ENCODE assay signal across 19 mouse cellular contexts in genomic region chr3:83053126-83053525, GRCm38 (mm10). TPM values are rescaled to one million over a fixed set of nuclear protein-coding genes. Genes with fewer than 3 reads are reported as not detected.
DNase-seq lines count a peak whose midpoint lies in the region; ATAC-seq and TF ChIP-seq lines count a peak whose summit lies in the region.
"Had no signal": no experiment of that assay in that cellular context is flagged by ENCODE, and none has a peak within 500 bp of the region (broad histone marks: within the 10 kb centered on the region; RNA-seq: fewer than 3 reads in every experiment).

No protein-coding gene starts in this region.

- peaks cover 25% of the 10 kb centered on the region for H3K4me1 ChIP-seq in liver, adult 2 months (ENCODE audit: control insufficient read depth, insufficient read depth, low read length)
- H3K4me1 ChIP-seq in liver, embryonic 11.5 days (replicated peaks; ENCODE audit: control insufficient read depth, insufficient read depth, low read length), result peaks cover 7% of the 10 kb centered on the region
- peaks cover 36% of the 10 kb centered on the region for H3K4me1 ChIP-seq in liver, embryonic 15.5 days (replicated peaks)
- H3K4me1 ChIP-seq in hindbrain, embryonic 11.5 days (replicated peaks; ENCODE audit: control insufficient read depth, insufficient read depth, low read length), result 0 out of 2 replicates have a peak, but pooled peaks cover 2% of the 10 kb centered on the region

- peak overlapping the region; percentile 31; the same call in 1 of the 2 replicates for H3K4me3 ChIP-seq in liver, adult 2 months (ENCODE audit: insufficient read depth, low read depth, low read length)
- H3K4me3 ChIP-seq in liver, embryonic 11.5 days (ENCODE audit: low read depth, low read length), result no peak overlapping the region
- H3K4me3 ChIP-seq in liver, embryonic 15.5 days (replicated peaks), result no peak overlapping the region
- H3K4me3 ChIP-seq in hindbrain, embryonic 11.5 days (ENCODE audit: low read depth, low read length), result no peak overlapping the region
- H3K4me3 ChIP-seq: embryonic facial prominence, embryonic 12.5 days; forebrain, embryonic 13.5 days; hindbrain, embryonic 13.5 days had no signal

- TF ChIP-seq POLR2A in liver, adult 2 months (IDR thresholded peaks at IDR 0.05; ENCODE audit: extremely low read depth, insufficient read depth, low read length), result no peak

- H3K79me2 ChIP-seq in liver, adult 2 months (ENCODE audit: control insufficient read depth, insufficient read depth, low read length), result peaks cover 8% of the 10 kb centered on the region; the same call in 1 of the 2 replicates

- H3K4me2 ChIP-seq in liver, embryonic 11.5 days, result no peak overlapping the region
- H3K4me2 ChIP-seq in liver, embryonic 15.5 days, result no peak overlapping the region
- H3K4me2 ChIP-seq in hindbrain, embryonic 11.5 days (replicated peaks; ENCODE audit: low read depth, low read length), result no peak overlapping the region
- H3K4me2 ChIP-seq: embryonic facial prominence, embryonic 12.5 days; forebrain, embryonic 13.5 days; hindbrain, embryonic 13.5 days had no signal

- no peaks in the 10 kb centered on the region for H3K27me3 ChIP-seq in liver, adult 2 months (ENCODE audit: control insufficient read depth, insufficient read depth, low read length)
- H3K27me3 ChIP-seq in liver, embryonic 11.5 days (replicated peaks; ENCODE audit: control insufficient read depth, insufficient read depth, low read length), result no peaks in the 10 kb centered on the region
- H3K27me3 ChIP-seq in liver, embryonic 15.5 days, result no peaks in the 10 kb centered on the region
- H3K27me3 ChIP-seq in hindbrain, embryonic 11.5 days (ENCODE audit: control insufficient read depth, insufficient read depth, low read length), result no peaks in the 10 kb centered on the region
- H3K27me3 ChIP-seq: embryonic facial prominence, embryonic 12.5 days; forebrain, embryonic 13.5 days; hindbrain, embryonic 13.5 days had no signal

- peak overlapping the region; percentile 98 for H3K27ac ChIP-seq in liver, adult 2 months (replicated peaks; ENCODE audit: insufficient read depth, low read depth, low read length)
- no peak overlapping the region for H3K27ac ChIP-seq in liver, embryonic 11.5 days (ENCODE audit: low read depth, low read length)
- peak overlapping the region; percentile 51 for H3K27ac ChIP-seq in liver, embryonic 15.5 days (replicated peaks)
- H3K27ac ChIP-seq in hindbrain, embryonic 11.5 days (ENCODE audit: low read depth, low read length), result no peak overlapping the region
- H3K27ac ChIP-seq: embryonic facial prominence, embryonic 12.5 days; forebrain, embryonic 13.5 days; hindbrain, embryonic 13.5 days; hindbrain, postnatal 0 days had no signal

- ATAC-seq in liver, embryonic 11.5 days (replicated peaks; ENCODE audit: low FRiP score), result no peak
- ATAC-seq in liver, embryonic 15.5 days (ENCODE audit: insufficient read depth), result no peak
- ATAC-seq in hindbrain, embryonic 11.5 days (ENCODE audit: low FRiP score), result no peak
- ATAC-seq: CD4-positive, CD25-positive, alpha-beta regulatory T cell, adult 4 months; forebrain, embryonic 13.5 days; forebrain, postnatal 0 days; hindbrain, postnatal 0 days had no signal

- no peaks in the 10 kb centered on the region for H3K9me3 ChIP-seq in liver, embryonic 11.5 days (ENCODE audit: control insufficient read depth, low read length)
- no peaks in the 10 kb centered on the region for H3K9me3 ChIP-seq in liver, embryonic 15.5 days (replicated peaks)
- no peaks in the 10 kb centered on the region for H3K9me3 ChIP-seq in hindbrain, embryonic 11.5 days (ENCODE audit: control insufficient read depth, low read length)
- H3K9me3 ChIP-seq: embryonic facial prominence, embryonic 12.5 days; forebrain, embryonic 13.5 days; hindbrain, embryonic 13.5 days had no signal

- TF ChIP-seq CTCF in liver, adult 2 months (IDR thresholded peaks at IDR 0.05; ENCODE audit: low read depth, low read length), result no peak

- peaks cover 9% of the 10 kb centered on the region for H3K36me3 ChIP-seq in liver, adult 2 months (ENCODE audit: control insufficient read depth, insufficient read depth, low read length)
- H3K36me3 ChIP-seq in liver, embryonic 11.5 days (ENCODE audit: control insufficient read depth, insufficient read depth, low read length), result peaks cover 2% of the 10 kb centered on the region; the same call in 1 of the 2 replicates
- H3K36me3 ChIP-seq in liver, embryonic 15.5 days (replicated peaks), result peaks cover 13% of the 10 kb centered on the region
- no peaks in the 10 kb centered on the region for H3K36me3 ChIP-seq in hindbrain, embryonic 11.5 days (ENCODE audit: control insufficient read depth, insufficient read depth, low read length)

- H3K9ac ChIP-seq in liver, adult 2 months (ENCODE audit: low read depth, low read length), result peak overlapping the region; percentile 51
- no peak overlapping the region for H3K9ac ChIP-seq in liver, embryonic 11.5 days (ENCODE audit: low read depth, low read length)
- H3K9ac ChIP-seq in liver, embryonic 15.5 days, result no peak overlapping the region
- H3K9ac ChIP-seq in hindbrain, embryonic 11.5 days (ENCODE audit: low read depth, low read length), result no peak overlapping the region
- H3K9ac ChIP-seq: embryonic facial prominence, embryonic 12.5 days; forebrain, embryonic 13.5 days; forebrain, postnatal 0 days; hindbrain, embryonic 13.5 days had no signal

- peak; percentile 11 for DNase-seq in cerebellum, adult 9-10 months
- DNase-seq in cerebellum, postnatal 36 days, result no peak
- DNase-seq in liver, adult 2 months (ENCODE audit: extremely low read depth, low read depth, low spot score), result peak; percentile 65
- DNase-seq in liver, embryonic 11.5 days (ENCODE audit: low spot score), result no peak
- DNase-seq in hindbrain, embryonic 11.5 days (ENCODE audit: low spot score), result no peak
- no peak for DNase-seq in adrenal gland, adult 8-10 months
- DNase-seq: gastrocnemius, postnatal 25 days had no signal

- 31% methylated on average over 7 of the region's 7 CpGs for WGBS in liver, adult 2 months
- 70% methylated on average over 7 of the region's 7 CpGs for WGBS in liver, embryonic 11.5 days
- WGBS in liver, embryonic 15.5 days (ENCODE audit: insufficient replicate concordance), result 60% methylated on average over 7 of the region's 7 CpGs
- WGBS in hindbrain, embryonic 11.5 days, result 84% methylated on average over 7 of the region's 7 CpGs

RNA-seq across cellular contexts. Expression of gene Plrg1, which starts 2.2 kb away (rescaled TPM):
- total RNA-seq in liver, adult 2 months (2014; rRNA removed), result 34.1 and 35.1 TPM in 2 replicates
- polyA plus RNA-seq in liver, adult 2 months (2012; rRNA removed), result 20.7 and 21.8 TPM in 2 replicates
- 92.7 and 103 TPM in 2 replicates for polyA plus RNA-seq in liver, embryonic 11.5 days (2014; fragmentation: Nextera tagmentation; extraction: Ambion mirVana)
- polyA plus RNA-seq in liver, embryonic 15.5 days (2015; fragmentation: Nextera tagmentation; extraction: Ambion mirVana), result 41.9 and 46.0 TPM in 2 replicates
- 133 and 146 TPM in 2 replicates for polyA plus RNA-seq in hindbrain, embryonic 11.5 days (2014; fragmentation: Nextera tagmentation; extraction: Ambion mirVana)
- 10 to 100 TPM; 46.5 to 54.5 (median 49.4) TPM for total RNA-seq in adrenal gland, adult 8-10 months (2022)

RNA-seq across cellular contexts. Expression of gene Fgb, which starts 3.5 kb away (rescaled TPM):
- 2,420 and 2,798 TPM in 2 replicates for total RNA-seq in liver, adult 2 months (2014; rRNA removed)
- 918 and 923 TPM in 2 replicates for polyA plus RNA-seq in liver, adult 2 months (2012; rRNA removed)
- polyA plus RNA-seq in liver, embryonic 11.5 days (2014; fragmentation: Nextera tagmentation; extraction: Ambion mirVana), result 176 and 188 TPM in 2 replicates
- polyA plus RNA-seq in liver, embryonic 15.5 days (2015; fragmentation: Nextera tagmentation; extraction: Ambion mirVana), result 533 and 675 TPM in 2 replicates
- polyA plus RNA-seq in hindbrain, embryonic 11.5 days (2014; fragmentation: Nextera tagmentation; extraction: Ambion mirVana), result 0.11 TPM in 1 of 2 replicates, not detected in the other
- total RNA-seq in adrenal gland, adult 8-10 months (2022), result under 1 TPM in 3 of 4 experiments, not detected in 1; 0.10 to 0.46 (median 0.26) TPM
- total RNA-seq: common myeloid progenitor, adult 5-6 weeks; forebrain, postnatal 0 days; gastrocnemius, postnatal 25 days; granulocyte monocyte progenitor cell, adult 5-6 weeks; hindbrain, postnatal 0 days; MEL had no signal
- polyA plus RNA-seq: CD4-positive, CD25-positive, alpha-beta regulatory T cell, adult 4 months; forebrain, embryonic 13.5 days; forebrain, postnatal 0 days; hindbrain, embryonic 13.5 days; hindbrain, postnatal 0 days had no signal

RNA-seq across cellular contexts. Expression of gene Fga, which starts 27.2 kb away (rescaled TPM):
- 3,320 and 3,369 TPM in 2 replicates for total RNA-seq in liver, adult 2 months (2014; rRNA removed)
- polyA plus RNA-seq in liver, adult 2 months (2012; rRNA removed), result 877 and 984 TPM in 2 replicates
- 161 and 182 TPM in 2 replicates for polyA plus RNA-seq in liver, embryonic 11.5 days (2014; fragmentation: Nextera tagmentation; extraction: Ambion mirVana)
- 921 and 1,132 TPM in 2 replicates for polyA plus RNA-seq in liver, embryonic 15.5 days (2015; fragmentation: Nextera tagmentation; extraction: Ambion mirVana)
- polyA plus RNA-seq in hindbrain, embryonic 11.5 days (2014; fragmentation: Nextera tagmentation; extraction: Ambion mirVana), result 0.14 TPM in 1 of 2 replicates, not detected in the other
- 1 to 10 TPM in 1 of 4 experiments, under 1 TPM in 1, not detected in 2; 0.93 to 1.6 TPM for total RNA-seq in adrenal gland, adult 8-10 months (2022)
- total RNA-seq: common myeloid progenitor, adult 5-6 weeks; forebrain, postnatal 0 days; gastrocnemius, postnatal 25 days; granulocyte monocyte progenitor cell, adult 5-6 weeks; hindbrain, postnatal 0 days; MEL had no signal
- polyA plus RNA-seq: CD4-positive, CD25-positive, alpha-beta regulatory T cell, adult 4 months; forebrain, embryonic 13.5 days; heart, embryonic 14.5 days; hindbrain, embryonic 13.5 days; hindbrain, postnatal 0 days had no signal

RNA-seq across cellular contexts. Expression of gene Fgg, which starts 45.6 kb away (rescaled TPM):
- total RNA-seq in liver, adult 2 months (2014; rRNA removed), result 3,843 and 4,358 TPM in 2 replicates
- 2,564 and 2,816 TPM in 2 replicates for polyA plus RNA-seq in liver, adult 2 months (2012; rRNA removed)
- polyA plus RNA-seq in liver, embryonic 11.5 days (2014; fragmentation: Nextera tagmentation; extraction: Ambion mirVana), result 178 and 182 TPM in 2 replicates
- polyA plus RNA-seq in liver, embryonic 15.5 days (2015; fragmentation: Nextera tagmentation; extraction: Ambion mirVana), result 827 and 988 TPM in 2 replicates
- polyA plus RNA-seq in hindbrain, embryonic 11.5 days (2014; fragmentation: Nextera tagmentation; extraction: Ambion mirVana), result not detected in 2 replicates
- total RNA-seq in adrenal gland, adult 8-10 months (2022), result 1 to 10 TPM in 1 of 4 experiments, under 1 TPM in 2, not detected in 1; 0.21 to 1.2 (median 0.67) TPM
- total RNA-seq: common myeloid progenitor, adult 5-6 weeks; gastrocnemius, postnatal 25 days; granulocyte monocyte progenitor cell, adult 5-6 weeks; heart, postnatal 10 days; hindbrain, postnatal 0 days; MEL had no signal
- polyA plus RNA-seq: CD4-positive, CD25-positive, alpha-beta regulatory T cell, adult 4 months; forebrain, embryonic 13.5 days; forebrain, postnatal 0 days; heart, embryonic 14.5 days; hindbrain, embryonic 13.5 days had no signal

Comparison
In these comparisons a context has a peak if more than half of its experiments do, and no peak if none do; other contexts are left out.
1. DNase-seq: peak in cerebellum, adult 9-10 months (single experiment) and liver, adult 2 months (single experiment); none in cerebellum, postnatal 36 days (0 of 2), liver, embryonic 11.5 days (single experiment), hindbrain, embryonic 11.5 days (single experiment) and adrenal gland, adult 8-10 months (single experiment).
2. H3K27ac ChIP-seq: peak in liver, adult 2 months (single experiment) and liver, embryonic 15.5 days (single experiment); none in liver, embryonic 11.5 days (single experiment) and hindbrain, embryonic 11.5 days (single experiment).
3. RNA of gene Fgb, which starts 3.5 kb away (polyA plus RNA-seq): 918 to 923 TPM in liver, adult 2 months, 533 to 675 TPM in liver, embryonic 15.5 days and 176 to 188 TPM in liver, embryonic 11.5 days; 0.11 TPM in hindbrain, embryonic 11.5 days; every median in the first group is over 100 times any median in the second.
4. RNA of gene Fga, which starts 27.2 kb away (polyA plus RNA-seq): 877 to 984 TPM in liver, adult 2 months, 921 to 1,132 TPM in liver, embryonic 15.5 days and 161 to 182 TPM in liver, embryonic 11.5 days; 0.14 TPM in hindbrain, embryonic 11.5 days; every median in the first group is over 100 times any median in the second.